14 mouse cellular contexts compared by ENCODE assay signal in the genomic region with DNA sequence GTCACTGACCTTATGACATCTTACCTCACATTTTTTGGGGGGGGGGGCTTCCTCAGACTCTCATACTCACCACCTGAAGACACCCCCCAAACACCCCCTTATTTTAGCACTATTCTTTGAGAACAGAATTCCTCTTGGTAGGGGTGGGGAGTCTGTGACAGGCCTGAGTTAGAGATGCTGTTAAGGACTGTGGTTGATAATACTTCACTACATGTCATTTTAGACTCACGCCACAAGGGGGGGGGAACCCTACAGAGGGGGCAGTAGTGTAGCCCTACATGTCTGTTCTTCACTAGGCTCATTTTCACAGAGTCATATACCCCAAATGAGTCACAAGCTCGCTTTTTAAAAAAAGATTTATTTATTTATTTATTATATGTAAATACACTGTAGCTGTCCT. TPM values are rescaled to one million over a fixed set of nuclear protein-coding genes. Genes with fewer than 3 reads are reported as not detected.
A peak's percentile ranks its signal among the peaks of the same experiment; 100 is the strongest.
DNase-seq lines count a peak whose midpoint lies in the region; ATAC-seq and TF ChIP-seq lines count a peak whose summit lies in the region.
"Had no signal": no experiment of that assay in that cellular context is flagged by ENCODE, and none has a peak within 500 bp of the region (broad histone marks: within the 10 kb centered on the region; RNA-seq: fewer than 3 reads in every experiment).

No protein-coding gene starts in this region.

- no peak overlapping the region for H3K27ac ChIP-seq in heart, postnatal 0 days (ENCODE audit: low read depth)
- H3K27ac ChIP-seq in heart, embryonic 11.5 days (ENCODE audit: low read depth, low read length) = no peak overlapping the region
- H3K27ac ChIP-seq in lung, embryonic 14.5 days (ENCODE audit: low read depth) = no peak overlapping the region
- H3K27ac ChIP-seq: embryonic facial prominence, embryonic 15.5 days; forebrain, embryonic 13.5 days; liver, embryonic 12.5 days; neural tube, embryonic 12.5 days had no signal

- peaks cover 45% of the 10 kb centered on the region for H3K27me3 ChIP-seq in heart, postnatal 0 days (ENCODE audit: control insufficient read depth, insufficient read depth, low read length)
- peaks cover 28% of the 10 kb centered on the region for H3K27me3 ChIP-seq in heart, embryonic 11.5 days (ENCODE audit: control insufficient read depth, insufficient read depth, low read length)
- H3K27me3 ChIP-seq in lung, embryonic 14.5 days (ENCODE audit: insufficient read depth, low read length) = peaks cover 47% of the 10 kb centered on the region
- H3K27me3 ChIP-seq: Patski had no signal

- H3K36me3 ChIP-seq in heart, postnatal 0 days (replicated peaks; ENCODE audit: control insufficient read depth, insufficient read depth, low read length) = no peaks in the 10 kb centered on the region
- no peaks in the 10 kb centered on the region for H3K36me3 ChIP-seq in heart, embryonic 11.5 days (ENCODE audit: control insufficient read depth, insufficient read depth, low read length)
- H3K36me3 ChIP-seq in lung, embryonic 14.5 days (ENCODE audit: insufficient read depth) = no peaks in the 10 kb centered on the region
- H3K36me3 ChIP-seq: embryonic facial prominence, embryonic 15.5 days; liver, embryonic 12.5 days; neural tube, embryonic 12.5 days had no signal

- TF ChIP-seq EP300 in heart, postnatal 0 days (IDR thresholded peaks at IDR 0.05; ENCODE audit: low read depth) = no peak

- H3K4me3 ChIP-seq in heart, postnatal 0 days (ENCODE audit: low read depth, low read length) = no peak overlapping the region
- H3K4me3 ChIP-seq in heart, embryonic 11.5 days (ENCODE audit: low read depth, low read length) = no peak overlapping the region
- no peak overlapping the region for H3K4me3 ChIP-seq in lung, embryonic 14.5 days (ENCODE audit: low read depth, low read length)
- H3K4me3 ChIP-seq: embryonic facial prominence, embryonic 15.5 days; forebrain, embryonic 13.5 days; liver, embryonic 12.5 days; neural tube, embryonic 12.5 days had no signal

- ATAC-seq in heart, postnatal 0 days (ENCODE audit: insufficient read depth, low read depth) = no peak
- no peak for ATAC-seq in heart, embryonic 11.5 days (replicated peaks; ENCODE audit: insufficient number of reproducible peaks, low FRiP score, low TSS enrichment)
- no peak for ATAC-seq in lung, embryonic 14.5 days (ENCODE audit: insufficient read depth)
- no peak for ATAC-seq in CD4-positive, CD25-positive, alpha-beta regulatory T cell, adult 4 months
- ATAC-seq: forebrain, embryonic 13.5 days; liver, embryonic 12.5 days; Patski had no signal

- H3K9me3 ChIP-seq in heart, postnatal 0 days (replicated peaks; ENCODE audit: control insufficient read depth, low read length) = no peaks in the 10 kb centered on the region
- no peaks in the 10 kb centered on the region for H3K9me3 ChIP-seq in heart, embryonic 11.5 days (replicated peaks; ENCODE audit: control insufficient read depth, low read length)
- H3K9me3 ChIP-seq in lung, embryonic 14.5 days (ENCODE audit: low read depth, low read length) = no peaks in the 10 kb centered on the region
- H3K9me3 ChIP-seq: embryonic facial prominence, embryonic 15.5 days; forebrain, embryonic 13.5 days; liver, embryonic 12.5 days had no signal

- WGBS in heart, postnatal 0 days = 59% methylated on average over 2 of the region's 2 CpGs
- 72% methylated on average over 2 of the region's 2 CpGs for WGBS in heart, embryonic 11.5 days (ENCODE audit: insufficient replicate concordance)
- WGBS in lung, embryonic 14.5 days = 73% methylated on average over 2 of the region's 2 CpGs

- H3K4me1 ChIP-seq in heart, postnatal 0 days (ENCODE audit: control insufficient read depth, insufficient read depth) = peaks cover 20% of the 10 kb centered on the region
- peaks cover 18% of the 10 kb centered on the region for H3K4me1 ChIP-seq in heart, embryonic 11.5 days (ENCODE audit: control insufficient read depth, insufficient read depth, low read length)
- peaks cover 12% of the 10 kb centered on the region; the same call in 1 of the 2 replicates for H3K4me1 ChIP-seq in lung, embryonic 14.5 days (ENCODE audit: insufficient read depth)

- peak; percentile 10; the same call in 1 of the 2 replicates for TF ChIP-seq CTCF in heart, postnatal 0 days (IDR thresholded peaks at IDR 0.05; ENCODE audit: low read depth)
- TF ChIP-seq CTCF in lung, embryonic 14.5 days (IDR thresholded peaks at IDR 0.05; ENCODE audit: low read depth) = peak; percentile 39

- DNase-seq in heart, postnatal 0 days (ENCODE audit: low spot score) = no peak
- DNase-seq in lung, embryonic 14.5 days = no peak
- no peak for DNase-seq in lung, postnatal 14 days
- peak; percentile 23 for DNase-seq in A20 (ENCODE audit: low read depth, low spot score)
- peak; percentile 48 for DNase-seq in ZHBTc4 (ENCODE audit: low read depth, low spot score)
- no peak for DNase-seq in urinary bladder, postnatal 10 days (ENCODE audit: low spot score)
- DNase-seq: thymus, adult 18-20 months had no signal

- H3K9ac ChIP-seq in heart, postnatal 0 days (replicated peaks; ENCODE audit: low read depth, low read length) = no peak overlapping the region
- no peak overlapping the region for H3K9ac ChIP-seq in heart, embryonic 11.5 days (ENCODE audit: low read depth, low read length)
- H3K9ac ChIP-seq in lung, embryonic 14.5 days = no peak overlapping the region
- H3K9ac ChIP-seq: embryonic facial prominence, embryonic 15.5 days; forebrain, embryonic 13.5 days; liver, embryonic 12.5 days; neural tube, embryonic 12.5 days had no signal

- no peak overlapping the region for H3K4me2 ChIP-seq in heart, postnatal 0 days (ENCODE audit: low read depth, low read length)
- H3K4me2 ChIP-seq in heart, embryonic 11.5 days = no peak overlapping the region
- H3K4me2 ChIP-seq in lung, embryonic 14.5 days = no peak overlapping the region
- H3K4me2 ChIP-seq: embryonic facial prominence, embryonic 15.5 days; forebrain, embryonic 13.5 days; liver, embryonic 12.5 days; neural tube, embryonic 12.5 days had no signal

RNA-seq across cellular contexts. Expression of a gene that starts 1.7 kb away (rescaled TPM):
- total RNA-seq in heart, postnatal 0 days (2014; rRNA removed; ENCODE audit: low replicate concordance) = 15.6 and 19.2 TPM in 2 replicates
- 1.8 and 2.0 TPM in 2 replicates for polyA plus RNA-seq in heart, postnatal 0 days (2015; fragmentation: Nextera tagmentation; extraction: Ambion mirVana)
- polyA plus RNA-seq in heart, embryonic 11.5 days (2014; fragmentation: Nextera tagmentation; extraction: Ambion mirVana) = 2.6 and 3.1 TPM in 2 replicates
- 1.1 and 1.4 TPM in 2 replicates for polyA plus RNA-seq in lung, embryonic 14.5 days (2014; fragmentation: Nextera tagmentation; extraction: Ambion mirVana)
- not detected for polyA plus RNA-seq in CD4-positive, CD25-positive, alpha-beta regulatory T cell, adult 4 months (2017; shearing (Covaris generic))

Comparison
In these comparisons a context has a peak if more than half of its experiments do, and no peak if none do; other contexts are left out.
1. DNase-seq: peak in A20 (single experiment) and ZHBTc4 (single experiment); none in heart, postnatal 0 days (single experiment), lung, embryonic 14.5 days (single experiment), lung, postnatal 14 days (single experiment) and urinary bladder, postnatal 10 days (single experiment).